Mouse (Mus musculus) adrenal gland, postnatal 10 days (tissue): ENCODE results near the gene Nme3. TPM values are rescaled to one million over a fixed set of nuclear protein-coding genes. Genes with fewer than 3 reads are reported as not detected.

ENCODE experiments used
- DNase-seq: peaks from one replicate; pipeline ENCODE4 v3.0.0; 2021; ENCODE audit warnings: mixed read lengths
- long read RNA-seq, 2 experiments: library from polyadenylated mRNA; stranded (forward); transcript quantifications; one replicate each; pipeline ENCODE4 v2.0.0; 2021
- total RNA-seq, 2 experiments: library from RNA; stranded (reverse); gene quantifications; 2 replicates each; pipeline ENCODE4 v1.2.3; 2021

Nme3 gene
- total RNA-seq: 10 to 100 TPM; 43.6 to 51.3 TPM
- long read RNA-seq, experiment 1, transcript Nme3-201 (5 exons, 715 nt): major isoform, 16 of 21 reads
- long read RNA-seq, experiment 1, partial matches to known transcripts: 0 of 21 reads
- long read RNA-seq, experiment 1, other reads (novel, unspliced or antisense): 0 of 21 reads
- long read RNA-seq, experiment 2, transcript Nme3-201 (5 exons, 715 nt): major isoform, 14 of 17 reads
- long read RNA-seq, experiment 2, partial matches to known transcripts: 3 of 17 reads
- long read RNA-seq, experiment 2, other reads (novel, unspliced or antisense): 0 of 17 reads

DNA sequence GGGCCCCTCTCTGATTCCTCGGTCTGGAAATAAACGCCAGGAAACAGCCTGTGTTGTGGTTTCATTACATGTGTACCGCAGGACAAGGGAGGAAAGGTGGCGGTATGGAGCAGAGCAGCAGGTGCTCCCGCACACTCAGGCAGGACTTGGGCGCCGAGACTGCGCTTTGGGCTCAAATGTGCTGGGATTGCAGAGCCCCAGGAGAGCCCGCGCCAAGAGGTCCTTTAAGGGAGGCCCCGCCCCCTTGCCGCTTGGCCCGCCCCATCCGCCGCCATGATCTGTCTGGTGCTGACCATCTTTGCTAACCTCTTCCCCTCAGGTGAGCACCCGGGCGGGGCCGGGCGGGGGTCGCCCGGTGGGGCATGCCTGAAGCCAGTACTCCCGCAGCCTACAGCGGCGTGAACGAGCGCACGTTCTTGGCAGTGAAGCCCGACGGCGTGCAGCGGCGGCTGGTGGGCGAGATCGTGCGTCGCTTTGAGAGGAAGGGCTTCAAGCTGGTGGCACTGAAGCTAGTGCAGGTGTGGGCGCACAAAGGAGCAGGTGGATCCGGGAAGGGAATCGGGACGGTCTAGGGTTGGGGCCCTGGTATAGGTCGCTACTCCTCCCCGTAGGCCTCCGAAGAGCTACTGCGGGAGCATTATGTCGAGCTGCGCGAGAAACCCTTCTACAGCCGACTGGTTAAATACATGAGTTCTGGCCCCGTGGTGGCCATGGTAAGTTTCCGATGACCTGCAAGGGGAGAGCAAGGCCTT is at the start of gene Nme3:
Gene Nme3, plus strand, starts transcription at position 260 of the 752 bp plus-strand sequence.
- peak; percentile 92 for DNase-seq

DNA sequence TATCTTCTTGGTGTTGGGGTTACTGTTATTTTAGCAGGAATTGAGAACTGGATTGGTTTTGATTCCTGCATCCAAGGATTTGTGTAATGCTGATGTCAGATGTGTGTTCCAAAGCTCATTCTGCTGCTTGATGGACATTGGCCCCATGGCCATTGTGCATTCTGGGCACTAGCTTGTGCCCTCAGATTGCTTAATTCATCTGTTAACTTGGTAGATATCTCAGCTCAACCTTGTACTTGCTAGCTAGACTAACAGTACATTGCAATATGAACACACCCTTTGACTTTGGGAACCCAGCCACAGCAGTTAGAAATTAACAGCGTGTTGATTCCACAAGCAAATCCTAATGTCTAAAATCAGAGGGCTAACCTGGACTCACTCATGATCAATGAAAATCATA is 48.9 kb upstream of the Nme3 start:
- peak; percentile 11 for DNase-seq

DNA sequence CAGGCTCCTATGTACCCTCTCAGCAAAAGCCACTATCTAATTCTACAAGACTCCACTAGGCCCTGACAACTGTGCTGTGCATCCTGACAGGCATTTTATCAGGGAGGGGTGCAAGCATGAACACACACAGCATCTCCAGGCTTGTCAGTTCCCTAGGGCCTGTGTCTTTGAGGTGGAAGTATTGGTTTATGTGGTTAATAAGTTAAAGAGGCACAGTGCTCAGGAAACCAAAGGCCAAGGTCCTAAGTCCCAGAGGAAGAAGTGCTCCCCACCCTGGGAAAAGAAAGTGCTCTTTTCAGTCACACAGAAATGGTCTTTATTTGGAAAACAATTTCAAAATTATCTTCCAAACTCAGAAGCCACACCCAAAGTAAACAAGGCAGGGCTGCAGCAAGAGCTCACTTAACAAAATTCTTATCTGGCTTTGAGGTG is 47.7 kb upstream of the Nme3 start:
- DNase-seq: no peak

DNA sequence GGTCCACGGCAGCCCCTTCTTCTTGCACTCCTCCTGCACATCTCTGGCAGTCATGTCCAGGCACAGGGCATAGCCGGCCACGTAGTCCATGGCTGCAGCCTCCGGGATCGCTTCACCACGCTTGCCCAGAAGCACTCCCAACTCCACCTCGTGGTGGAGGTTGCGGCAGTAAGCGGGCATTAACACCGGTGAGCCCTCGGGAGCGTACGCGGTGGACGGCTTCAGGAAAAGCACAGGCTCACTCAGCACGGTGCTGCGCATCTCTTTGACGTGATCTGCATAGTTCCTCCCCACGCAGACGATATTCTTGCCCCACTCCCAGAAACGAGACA is 46.6 kb upstream of the Nme3 start:
- DNase-seq: no peak

DNA sequence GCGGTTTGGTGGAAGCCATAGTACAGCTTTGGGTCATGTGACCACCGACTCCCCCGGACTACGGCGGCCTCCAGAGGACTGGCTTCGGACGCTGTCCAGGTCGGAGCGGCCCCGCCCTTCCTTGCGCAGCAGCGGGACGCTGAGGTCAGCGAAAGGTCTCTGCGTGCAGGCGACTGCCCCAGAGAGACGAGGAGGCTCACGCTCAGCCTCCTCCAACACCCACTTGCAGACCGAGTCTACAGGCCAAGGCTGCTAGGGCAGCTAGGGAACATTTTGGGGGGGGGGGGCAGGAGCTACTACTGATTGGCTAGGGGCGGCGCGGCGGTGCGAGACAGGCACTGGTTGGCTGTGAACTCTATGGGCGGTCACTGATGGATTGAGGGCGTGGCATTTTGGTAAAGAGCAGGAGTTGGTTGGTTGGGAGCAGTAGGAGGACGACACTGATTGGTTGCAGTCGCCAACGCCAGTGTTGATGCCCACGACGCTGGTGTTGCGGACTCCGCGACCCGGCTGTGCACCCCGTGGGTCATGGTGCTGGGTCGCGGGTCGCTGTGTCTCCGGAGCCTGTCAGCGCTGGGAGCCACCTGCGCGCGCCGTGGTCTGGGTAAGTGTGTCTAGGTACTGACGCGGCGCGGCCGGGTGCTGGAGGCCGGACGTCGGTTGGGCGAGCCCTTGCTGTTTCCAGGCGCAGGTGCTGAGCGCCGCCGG is 46.1 kb upstream of the Nme3 start, which contains the start of gene Fahd1:
Gene Fahd1, minus strand, starts transcription at position 300 of the 708 bp plus-strand sequence.
- DNase-seq: peak; percentile 94

DNA sequence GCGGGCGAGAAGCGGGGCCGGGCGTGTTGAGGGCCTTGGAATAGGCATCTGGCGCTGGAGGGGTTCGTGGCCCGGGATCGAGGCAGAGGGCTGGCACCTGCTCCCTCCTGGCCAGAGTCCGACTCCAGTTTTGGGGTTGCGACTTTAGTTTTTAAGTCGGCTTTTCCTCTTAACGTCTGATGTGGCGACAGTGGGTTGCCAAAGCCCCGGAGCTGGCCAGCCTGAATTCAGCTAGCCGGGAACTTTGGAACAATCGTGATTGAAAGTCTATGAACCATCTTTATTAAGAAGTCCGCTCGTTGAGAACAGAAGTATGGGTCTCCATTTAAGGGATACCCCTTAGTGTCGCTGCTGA is 45.5 kb upstream of the Nme3 start:
- DNase-seq: no peak

DNA sequence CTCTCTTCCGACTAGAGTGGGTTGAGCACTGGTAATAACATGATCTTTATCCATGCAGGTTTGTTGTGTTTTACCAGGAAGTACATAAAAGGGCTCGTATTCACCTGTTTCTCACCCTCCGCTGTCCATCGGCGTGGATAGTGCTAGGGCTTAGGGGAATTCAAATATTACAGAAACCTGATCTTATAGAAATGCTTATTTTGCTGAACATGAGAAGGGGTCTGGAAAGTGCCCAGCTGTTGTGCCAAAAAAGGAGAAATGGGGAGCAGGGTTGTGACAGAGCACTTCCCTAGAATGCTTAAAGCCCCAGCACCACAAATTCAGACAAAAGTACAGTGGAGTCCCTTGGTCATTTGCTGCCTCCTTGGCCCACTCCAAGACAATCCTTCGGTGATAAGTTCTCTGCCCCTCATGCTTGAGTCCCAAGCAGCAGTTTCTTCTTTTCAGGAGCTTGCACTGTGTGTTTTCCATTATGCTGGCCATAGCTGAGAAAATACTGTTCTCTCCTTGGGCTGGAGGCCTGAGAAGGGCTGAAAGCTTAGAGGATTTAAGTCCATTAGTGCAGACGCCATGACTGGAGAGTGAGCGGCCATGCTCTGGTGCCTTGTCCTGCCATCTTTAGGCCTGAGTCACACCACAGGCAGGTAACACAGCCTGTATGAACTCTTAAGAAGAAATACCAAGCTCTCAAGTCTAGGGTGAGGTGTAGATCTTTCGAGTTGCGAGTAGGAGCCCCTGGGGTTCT is 44.7 kb upstream of the Nme3 start:
- no peak for DNase-seq

DNA sequence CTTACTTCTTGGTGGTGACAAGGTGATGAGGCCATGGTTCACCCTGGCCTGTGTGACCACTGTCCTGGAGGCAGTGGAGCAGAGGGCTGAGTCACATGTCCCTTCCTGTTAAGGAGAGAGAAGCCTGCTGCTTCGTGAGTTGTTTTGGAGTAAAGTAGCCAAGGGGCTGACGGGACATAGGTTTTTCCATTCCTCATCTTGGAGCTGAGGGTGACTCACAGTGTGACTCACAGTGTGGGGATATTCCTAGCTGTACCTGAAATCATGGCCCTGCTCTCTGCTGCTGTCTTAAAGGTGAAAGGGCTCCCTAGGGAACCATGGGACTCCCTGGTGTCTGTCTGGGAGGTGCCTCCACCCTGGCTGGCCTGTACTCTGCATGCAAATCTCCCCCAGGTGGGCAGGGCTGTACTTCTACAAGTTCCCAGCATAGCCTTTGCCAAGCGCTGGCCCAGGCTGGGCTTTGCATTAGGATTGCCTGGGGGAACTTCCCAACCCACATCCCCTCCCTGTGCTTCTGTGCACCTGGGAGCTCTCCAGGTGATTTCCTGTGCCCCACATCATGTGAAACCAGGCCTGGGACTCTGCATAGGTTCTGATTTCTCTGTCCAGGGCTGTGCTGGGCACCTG is 40.3 kb upstream of the Nme3 start:
- DNase-seq: no peak

DNA sequence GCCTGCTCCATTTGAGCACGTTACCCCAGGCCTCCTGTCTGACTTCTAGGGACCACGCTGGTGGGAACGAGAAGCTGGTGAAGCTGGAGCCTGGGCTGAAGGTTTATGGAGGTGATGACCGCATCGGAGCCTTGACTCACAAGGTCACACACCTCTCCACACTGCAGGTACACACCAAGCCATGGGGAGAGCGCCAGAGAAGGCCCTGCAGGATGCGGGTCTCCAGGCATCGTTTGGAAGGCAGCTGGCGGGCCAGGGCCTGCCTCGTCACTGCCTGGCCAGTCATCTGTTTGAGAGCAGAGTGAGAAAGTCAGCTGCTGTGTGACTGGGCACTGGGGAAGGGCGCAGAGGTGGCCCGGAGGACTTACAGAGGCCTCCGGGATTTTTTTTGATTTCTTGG is 39.7 kb upstream of the Nme3 start:
- DNase-seq: no peak

DNA sequence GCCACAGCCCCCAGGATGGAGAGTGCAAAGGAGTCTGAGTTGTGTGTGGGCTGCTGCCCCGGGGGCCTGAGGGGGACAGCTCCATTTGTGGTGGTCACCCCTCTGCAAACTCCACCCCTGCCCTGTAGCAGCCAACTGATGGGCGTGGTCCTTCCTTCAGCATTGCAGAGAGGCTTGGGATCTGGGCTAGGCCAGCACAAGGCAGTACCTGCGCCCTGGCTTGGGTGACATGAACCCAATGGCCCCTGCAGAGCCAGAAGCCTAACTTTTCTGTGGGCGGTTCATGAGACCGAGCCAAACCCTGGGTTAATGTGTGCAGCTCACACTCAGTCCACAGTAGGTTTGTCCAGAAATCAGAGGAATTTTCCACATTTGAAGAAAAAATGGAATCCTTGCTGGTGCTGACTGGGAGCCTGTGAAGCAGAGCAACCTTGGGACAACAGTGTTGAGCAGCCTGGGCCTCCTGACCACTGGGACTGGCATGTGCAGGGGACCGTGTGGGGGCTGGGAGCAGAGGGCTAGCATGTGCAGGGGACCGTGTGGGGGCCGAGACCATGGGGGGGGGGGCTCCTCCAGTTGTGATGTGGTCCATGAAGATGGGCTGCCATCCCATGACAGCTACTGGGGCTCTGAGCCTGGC is 38.3 kb upstream of the Nme3 start:
- no peak for DNase-seq

DNA sequence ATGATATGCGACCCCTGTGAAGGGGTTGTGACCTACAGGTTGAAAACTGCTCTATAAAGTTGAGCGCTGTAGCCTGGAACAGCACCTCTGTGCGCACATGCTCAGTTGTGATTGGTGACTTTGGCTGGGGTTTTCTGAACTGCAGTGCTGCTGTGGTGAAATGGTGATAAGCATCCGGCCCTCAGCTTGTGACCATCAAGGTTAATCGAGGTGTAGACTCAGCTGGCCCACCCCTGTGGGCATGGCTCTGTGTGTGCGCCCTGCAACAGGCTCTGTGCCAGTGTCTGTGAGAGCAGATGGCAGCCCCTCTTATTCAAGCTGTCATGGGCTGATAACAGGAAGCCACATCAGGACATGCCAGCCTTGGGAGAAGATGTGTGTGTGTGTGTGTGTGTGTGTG is 37.3 kb upstream of the Nme3 start:
- no peak for DNase-seq

DNA sequence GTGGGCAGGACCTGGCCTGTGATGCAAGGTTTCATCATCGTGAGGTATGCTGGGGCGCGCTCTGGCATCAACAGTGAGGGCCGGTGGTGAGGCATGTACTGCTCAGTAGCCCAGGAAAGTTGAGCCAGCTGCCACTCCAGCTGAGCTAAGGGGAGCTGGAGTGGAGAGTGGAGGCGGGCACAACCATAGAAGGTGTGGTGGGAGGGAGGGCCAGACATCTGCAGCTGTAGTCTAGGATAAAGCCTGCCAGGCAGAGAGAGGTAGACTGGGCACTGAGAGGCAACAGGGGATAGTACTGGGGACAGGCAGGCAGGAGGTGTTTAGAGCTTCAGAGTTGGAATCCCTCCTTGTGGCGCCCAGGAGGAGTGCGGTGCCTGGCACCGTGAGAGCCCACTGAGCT is 36.2 kb upstream of the Nme3 start:
- no peak for DNase-seq

DNA sequence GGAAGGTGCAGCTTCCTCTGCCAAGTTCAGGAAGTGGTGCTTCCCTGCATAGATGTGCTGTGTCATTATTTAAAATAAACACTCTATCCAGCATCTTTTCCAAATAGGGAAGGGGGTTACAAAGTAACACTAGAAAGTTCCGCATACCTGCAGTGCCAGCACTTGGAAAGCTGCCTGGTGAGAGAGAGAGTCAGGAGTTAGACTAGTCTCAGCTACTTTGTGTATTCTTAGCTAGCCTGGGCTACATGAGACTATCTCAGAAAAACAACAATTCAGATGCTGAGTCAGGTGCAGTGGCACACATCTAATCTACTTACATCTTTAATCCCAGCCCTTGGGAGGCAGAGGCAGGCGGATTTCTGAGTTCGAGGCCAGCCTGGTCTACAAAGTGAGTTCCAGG is 34.5 kb upstream of the Nme3 start:
- DNase-seq: no peak

DNA sequence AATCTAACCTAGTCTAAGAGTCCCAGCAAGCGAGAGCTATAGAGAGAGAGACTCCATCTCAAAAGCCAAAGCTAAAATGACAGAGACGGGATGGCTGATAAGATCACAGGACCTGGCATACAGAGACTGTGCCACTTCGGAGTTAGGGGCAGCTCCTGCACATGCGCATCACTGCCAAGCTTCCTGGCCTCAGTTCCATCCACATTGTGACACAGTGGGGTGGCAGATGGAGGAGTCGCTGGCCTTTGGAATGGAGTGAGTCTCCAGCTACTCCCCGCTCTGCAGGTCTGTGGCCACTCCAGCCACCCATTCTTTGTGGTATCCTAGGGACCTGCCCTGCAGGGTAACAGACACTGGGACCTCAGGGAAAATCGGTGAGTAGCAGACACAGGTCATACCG is 30.5 kb upstream of the Nme3 start, which contains the start of gene Igfals:
Gene Igfals, plus strand, starts transcription at position 222 of the 400 bp plus-strand sequence.
- DNase-seq: no peak

DNA sequence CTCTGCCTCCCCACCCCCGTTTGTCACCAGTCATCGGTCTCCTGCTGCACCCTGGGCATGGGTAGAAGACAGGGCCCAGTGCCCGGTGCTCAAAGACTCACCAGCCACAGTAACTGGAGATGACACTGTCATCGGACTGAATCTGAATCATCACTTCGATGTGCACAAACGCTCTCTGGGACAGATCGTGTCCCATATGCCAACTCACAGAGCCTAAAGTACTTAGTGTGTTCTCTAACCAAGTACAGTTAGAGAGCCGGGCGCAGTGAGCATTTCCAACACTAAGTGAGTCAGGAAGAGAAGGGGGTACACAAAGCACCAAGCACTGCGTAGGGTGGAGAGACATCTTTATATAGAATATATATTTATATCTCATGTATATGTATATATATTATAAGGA is 28.4 kb upstream of the Nme3 start:
- DNase-seq: no peak

DNA sequence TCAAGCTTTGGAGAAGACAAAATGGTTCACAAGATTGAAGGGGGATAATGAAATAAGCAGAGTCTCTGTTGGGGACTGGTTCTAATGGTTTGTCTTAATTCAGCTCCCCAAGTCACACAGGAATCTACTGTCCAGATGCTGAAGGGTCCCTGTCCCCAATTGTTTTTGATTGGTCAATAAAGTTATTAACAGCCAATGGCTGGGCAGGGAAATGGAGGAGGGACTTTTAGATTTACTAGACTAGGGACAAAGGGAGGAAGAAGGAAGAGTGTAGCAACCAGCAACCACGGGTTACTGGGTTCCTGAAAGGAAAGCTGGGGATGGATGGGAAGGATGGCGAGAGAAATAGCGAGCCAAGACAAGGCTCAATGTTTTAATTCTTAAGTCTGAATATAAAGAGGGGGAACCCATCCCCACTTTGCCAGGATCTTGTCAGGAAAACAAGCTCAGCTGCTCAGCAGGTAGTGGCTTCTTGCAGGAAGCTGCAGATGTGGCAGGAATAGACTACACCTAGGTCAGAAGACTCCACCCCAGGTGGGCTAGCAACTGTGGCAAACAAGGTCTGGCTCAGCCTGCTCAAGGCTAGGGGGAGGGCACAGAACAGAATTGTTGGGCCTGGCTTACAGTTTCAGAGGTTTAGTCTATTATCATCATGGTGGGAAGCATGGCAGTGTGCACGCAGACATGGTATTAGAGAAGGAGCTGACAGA is 22.4 kb upstream of the Nme3 start:
- no peak for DNase-seq

DNA sequence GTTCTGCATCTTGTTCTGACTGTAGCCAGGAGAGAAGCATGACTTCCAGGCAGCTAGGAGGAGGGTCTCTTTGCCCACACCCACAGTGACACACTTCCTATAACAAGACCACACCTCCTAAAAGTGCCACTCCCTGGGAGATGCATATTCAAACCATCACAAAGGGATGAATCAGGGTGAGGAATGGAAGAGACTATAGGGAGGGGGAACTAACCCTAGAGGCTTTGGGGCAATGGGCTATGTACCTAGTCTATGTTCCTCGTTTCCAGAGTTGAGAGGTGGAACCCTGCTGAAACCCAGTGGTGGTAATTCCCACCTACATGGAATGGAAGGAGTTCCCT is 21.9 kb upstream of the Nme3 start:
- DNase-seq: no peak

DNA sequence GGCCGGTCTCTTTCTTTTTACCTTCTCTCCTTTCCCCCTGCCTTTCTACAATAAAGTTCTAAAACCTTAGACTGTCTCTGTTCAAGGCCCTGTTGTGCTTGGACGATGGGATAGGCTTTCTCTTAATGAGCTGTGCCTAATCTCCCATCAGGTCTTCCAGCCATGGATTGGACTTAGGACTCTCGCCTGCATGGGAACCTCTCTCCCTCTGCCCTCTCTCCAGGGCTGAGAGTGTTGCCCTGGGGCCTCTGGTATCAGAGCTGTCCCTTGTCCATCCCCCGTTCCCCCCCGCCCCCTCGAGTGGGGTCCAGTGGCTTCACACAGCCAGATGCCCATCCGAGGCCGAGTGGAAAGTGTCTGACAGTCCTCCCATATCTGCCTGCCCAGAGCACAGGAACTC is 21.3 kb upstream of the Nme3 start:
- no peak for DNase-seq

DNA sequence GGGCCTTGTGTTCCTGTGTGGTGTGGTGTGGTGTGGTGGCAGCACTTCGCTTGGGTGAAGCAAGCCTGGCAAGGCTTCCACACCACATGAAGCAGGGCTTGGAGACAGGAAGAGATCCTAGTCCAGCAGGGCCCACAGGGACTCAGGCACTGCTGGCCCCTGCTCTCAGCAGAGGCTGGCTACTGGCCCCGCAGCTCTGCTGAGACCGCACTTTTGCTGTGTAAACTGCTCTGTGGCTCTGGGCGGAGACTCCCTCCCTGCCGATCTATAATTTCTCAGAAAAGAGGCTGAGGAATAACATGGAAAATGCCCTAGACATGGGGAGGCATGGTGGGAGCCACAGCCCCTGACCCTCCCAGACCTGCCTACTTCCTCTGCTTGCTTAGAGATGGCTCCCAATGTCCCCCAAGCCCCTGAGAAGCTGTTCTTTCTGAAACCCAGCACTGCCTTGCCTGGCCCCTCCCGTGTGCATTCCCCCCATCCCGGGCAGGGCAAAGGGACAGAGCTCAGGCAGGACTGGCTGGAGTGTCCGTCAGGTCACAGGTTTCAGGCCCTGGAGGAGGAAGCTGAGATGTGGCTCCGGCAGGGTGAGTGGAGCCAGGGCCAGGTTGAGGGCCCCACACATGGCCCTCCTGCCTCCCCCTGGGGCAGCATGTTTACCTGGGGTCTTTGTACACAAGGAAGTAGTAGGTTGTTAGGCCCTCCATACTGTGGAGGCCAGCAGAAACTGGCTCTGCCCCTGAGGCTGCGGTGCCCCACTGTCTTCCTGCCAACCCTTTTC is 18.8 kb upstream of the Nme3 start:
- peak; percentile 66 for DNase-seq

DNA sequence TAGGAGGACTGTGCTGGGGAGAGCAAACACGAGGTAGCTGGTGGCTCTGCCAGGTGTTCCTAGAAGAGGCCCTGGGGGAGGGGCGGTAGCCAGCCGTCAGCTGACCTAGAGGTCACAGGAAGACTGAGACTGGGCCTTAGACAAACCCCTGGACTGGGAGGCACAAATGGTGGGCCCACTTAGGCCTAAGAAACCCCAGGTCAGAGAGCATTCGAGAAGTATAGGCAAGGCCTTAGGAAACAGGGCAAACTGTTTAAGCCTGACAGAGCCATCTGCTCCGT is 18.2 kb upstream of the Nme3 start:
- peak; percentile 79 for DNase-seq

DNA sequence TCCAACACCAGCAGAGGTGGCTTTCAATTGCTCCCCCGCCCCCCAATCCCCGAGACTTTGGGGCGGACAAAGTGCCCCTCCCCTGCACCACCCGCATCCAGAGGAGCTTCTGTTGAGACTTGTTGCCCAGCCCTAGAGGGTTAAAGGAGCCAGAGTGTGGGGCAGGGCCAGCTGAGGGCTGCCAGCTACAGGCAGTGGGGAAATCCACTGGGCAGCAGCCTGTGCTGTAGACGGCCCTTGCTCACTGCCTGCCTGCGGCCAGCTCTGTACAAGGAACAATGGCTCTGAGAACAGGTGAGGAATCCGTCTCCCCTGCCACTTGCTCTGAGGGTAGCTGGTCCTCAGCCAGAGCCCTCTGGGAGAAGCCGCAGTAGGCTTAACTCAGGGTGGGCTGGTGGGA is 17.8 kb upstream of the Nme3 start:
- peak; percentile 58 for DNase-seq
